ENCODE assay signal across 18 mouse cellular contexts in genomic region chr9:95801610-95802451, GRCm38 (mm10). TPM values are rescaled to one million over a fixed set of nuclear protein-coding genes. Genes with fewer than 3 reads are reported as not detected.
DNase-seq lines count a peak whose midpoint lies in the region; ATAC-seq and TF ChIP-seq lines count a peak whose summit lies in the region.
"Had no signal": no experiment of that assay in that cellular context is flagged by ENCODE, and none has a peak within 500 bp of the region (broad histone marks: within the 10 kb centered on the region; RNA-seq: fewer than 3 reads in every experiment).

No protein-coding gene starts in this region.

- WGBS in kidney, embryonic 16.5 days: 67% methylated on average over 10 of the region's 10 CpGs
- WGBS in liver, embryonic 12.5 days (ENCODE audit: insufficient replicate concordance): 28% methylated on average over 10 of the region's 10 CpGs
- WGBS in stomach, embryonic 14.5 days: 43% methylated on average over 10 of the region's 10 CpGs

- H3K27me3 ChIP-seq in kidney, embryonic 16.5 days (ENCODE audit: insufficient read depth, low read length): no peaks in the 10 kb centered on the region
- H3K27me3 ChIP-seq in MEL (ENCODE audit: control insufficient read depth in 1 of 2, insufficient read depth in 2 of 2, low read length in 2 of 2): peaks cover 0 to 2% of the 10 kb centered on the region in 2 experiments; a peak in 1 of 4 replicates
- no peaks in the 10 kb centered on the region for H3K27me3 ChIP-seq in liver, embryonic 12.5 days (replicated peaks)
- no peaks in the 10 kb centered on the region for H3K27me3 ChIP-seq in stomach, embryonic 14.5 days (ENCODE audit: control insufficient read depth, insufficient read depth, low read length)
- H3K27me3 ChIP-seq: embryonic facial prominence, embryonic 12.5 days; limb, embryonic 13.5 days; midbrain, embryonic 12.5 days had no signal

- H3K4me3 ChIP-seq in kidney, embryonic 16.5 days (ENCODE audit: low read length): no peak overlapping the region
- H3K4me3 ChIP-seq in MEL (ENCODE audit: control insufficient read depth in 1 of 2, insufficient read depth in 1 of 2, low read depth in 2 of 2, low read length in 2 of 2): no peak overlapping the region
- H3K4me3 ChIP-seq in liver, embryonic 12.5 days: no peak overlapping the region
- H3K4me3 ChIP-seq in stomach, embryonic 14.5 days (ENCODE audit: low read depth, low read length): no peak overlapping the region
- H3K4me3 ChIP-seq: embryonic facial prominence, embryonic 12.5 days; forebrain, embryonic 10.5 days; limb, embryonic 13.5 days; midbrain, embryonic 12.5 days; myocyte had no signal

- no peak for TF ChIP-seq RAD21 in MEL (IDR thresholded peaks at IDR 0.05; ENCODE audit: low read depth, low read length)

- H3K9me3 ChIP-seq in kidney, embryonic 16.5 days (ENCODE audit: low read length): no peaks in the 10 kb centered on the region
- no peaks in the 10 kb centered on the region for H3K9me3 ChIP-seq in MEL (replicated peaks; ENCODE audit: insufficient read depth, low read length)
- no peaks in the 10 kb centered on the region for H3K9me3 ChIP-seq in liver, embryonic 12.5 days (replicated peaks)
- no peaks in the 10 kb centered on the region for H3K9me3 ChIP-seq in stomach, embryonic 14.5 days (ENCODE audit: control insufficient read depth, low read depth, low read length)
- H3K9me3 ChIP-seq: embryonic facial prominence, embryonic 12.5 days; limb, embryonic 13.5 days; midbrain, embryonic 12.5 days had no signal

- no peak for TF ChIP-seq CTCF in MEL (IDR thresholded peaks at IDR 0.05 in 2 of 3, conservative IDR thresholded peaks at IDR 0.05 in 1 of 3; ENCODE audit: control insufficient read depth in 1 of 3, insufficient read depth in 1 of 3, low read depth in 2 of 3, low read length in 3 of 3, poor library complexity in 1 of 3, severe bottlenecking in 1 of 3)

- no peak for DNase-seq in kidney, postnatal 36 days
- DNase-seq in MEL (ENCODE audit: low read depth, low spot score): peak; percentile 19
- no peak for DNase-seq in kidney, postnatal 10 days
- DNase-seq in adrenal gland, adult 2 months: no peak
- DNase-seq: cerebellum, postnatal 25 days; kidney, adult 8-10 months; lung, postnatal 14 days; thymus, adult 2 months had no signal

- no peak for TF ChIP-seq EP300 in MEL (IDR thresholded peaks at IDR 0.05; ENCODE audit: low read depth in 1 of 2, low read length in 2 of 2)

- no peak overlapping the region for H3K4me2 ChIP-seq in kidney, embryonic 16.5 days (replicated peaks; ENCODE audit: low read depth, low read length)
- no peak overlapping the region for H3K4me2 ChIP-seq in liver, embryonic 12.5 days
- no peak overlapping the region for H3K4me2 ChIP-seq in stomach, embryonic 14.5 days (replicated peaks; ENCODE audit: low read depth, low read length)
- H3K4me2 ChIP-seq: embryonic facial prominence, embryonic 12.5 days; hindbrain, embryonic 14.5 days; limb, embryonic 13.5 days; midbrain, embryonic 12.5 days had no signal

- H3K79me2 ChIP-seq in MEL (ENCODE audit: control insufficient read depth, insufficient read depth, low read length, poor library complexity): no peaks in the 10 kb centered on the region

- no peaks in the 10 kb centered on the region for H3K4me1 ChIP-seq in kidney, embryonic 16.5 days (ENCODE audit: insufficient read depth, low read length)
- peaks cover 0 to 7% of the 10 kb centered on the region in 2 experiments; a peak in 1 of 4 replicates for H3K4me1 ChIP-seq in MEL (ENCODE audit: control insufficient read depth in 1 of 2, insufficient read depth in 2 of 2, low read length in 2 of 2)
- H3K4me1 ChIP-seq in liver, embryonic 12.5 days: peaks cover 8% of the 10 kb centered on the region; the same call in 1 of the 2 replicates
- peaks cover 7% of the 10 kb centered on the region; the same call in 1 of the 2 replicates for H3K4me1 ChIP-seq in stomach, embryonic 14.5 days (ENCODE audit: control insufficient read depth, insufficient read depth, low read length)
- H3K4me1 ChIP-seq: embryonic facial prominence, embryonic 12.5 days; limb, embryonic 13.5 days; midbrain, embryonic 12.5 days had no signal

- 0 out of 2 replicates have a peak, but pooled peaks have one; percentile 51 for ATAC-seq in kidney, embryonic 16.5 days (ENCODE audit: low FRiP score, low TSS enrichment)
- ATAC-seq in liver, embryonic 12.5 days: peak; percentile 68
- ATAC-seq in stomach, embryonic 14.5 days (ENCODE audit: insufficient number of reproducible peaks, insufficient read depth, low FRiP score, low read depth): peak; percentile 63; the same call in 1 of the 2 replicates
- ATAC-seq in CD4-positive, CD25-positive, alpha-beta regulatory T cell, adult 4 months: no peak

- H3K36me3 ChIP-seq in kidney, embryonic 16.5 days (ENCODE audit: insufficient read depth, low read length): no peaks in the 10 kb centered on the region
- no peaks in the 10 kb centered on the region for H3K36me3 ChIP-seq in MEL (ENCODE audit: control insufficient read depth in 1 of 2, insufficient read depth in 2 of 2, low read length in 2 of 2)
- H3K36me3 ChIP-seq in liver, embryonic 12.5 days: no peaks in the 10 kb centered on the region
- H3K36me3 ChIP-seq in stomach, embryonic 14.5 days (ENCODE audit: control insufficient read depth, insufficient read depth, low read length): no peaks in the 10 kb centered on the region
- H3K36me3 ChIP-seq: embryonic facial prominence, embryonic 12.5 days; forebrain, embryonic 10.5 days; limb, embryonic 13.5 days; midbrain, embryonic 12.5 days had no signal

- TF ChIP-seq POLR2A in MEL (IDR thresholded peaks at IDR 0.05; ENCODE audit: control insufficient read depth in 1 of 2, insufficient read depth in 1 of 2, low read depth in 1 of 2, low read length in 2 of 2, poor library complexity in 1 of 2): no peak

- no peak overlapping the region for H3K9ac ChIP-seq in kidney, embryonic 16.5 days (replicated peaks; ENCODE audit: low read length)
- H3K9ac ChIP-seq in MEL (ENCODE audit: control insufficient read depth, low read depth, low read length, poor library complexity, severe bottlenecking): no peak overlapping the region
- H3K9ac ChIP-seq in liver, embryonic 12.5 days: no peak overlapping the region
- H3K9ac ChIP-seq in stomach, embryonic 14.5 days (replicated peaks; ENCODE audit: low read depth, low read length): no peak overlapping the region
- H3K9ac ChIP-seq: embryonic facial prominence, embryonic 12.5 days; hindbrain, embryonic 14.5 days; limb, embryonic 13.5 days; midbrain, embryonic 12.5 days had no signal

- H3K27ac ChIP-seq in kidney, embryonic 16.5 days (ENCODE audit: low read length): no peak overlapping the region
- H3K27ac ChIP-seq in MEL (ENCODE audit: control insufficient read depth, low read depth, low read length): no peak overlapping the region
- no peak overlapping the region; the same call in 1 of the 2 replicates for H3K27ac ChIP-seq in liver, embryonic 12.5 days
- 0 out of 2 replicates have a peak overlapping the region, but pooled peaks have one; percentile 15 for H3K27ac ChIP-seq in stomach, embryonic 14.5 days (ENCODE audit: low read length)
- H3K27ac ChIP-seq: embryonic facial prominence, embryonic 12.5 days; forebrain, embryonic 10.5 days; hindbrain, embryonic 14.5 days; limb, embryonic 13.5 days; midbrain, embryonic 12.5 days had no signal

TF ChIP-seq in MEL, 35 proteins besides CTCF, POLR2A, EP300 and RAD21:
- no peak for TF ChIP-seq TBP (IDR thresholded peaks at IDR 0.05; ENCODE audit: low read depth, low read length)
- 0 out of 2 replicates have a peak, but pooled peaks have one; percentile 16 for TF ChIP-seq MAFK (IDR thresholded peaks at IDR 0.05; ENCODE audit: borderline replicate concordance, low read depth, low read length)

RNA-seq across cellular contexts. Expression of gene Pls1, which starts 43.3 kb away (rescaled TPM):
- polyA plus RNA-seq in kidney, embryonic 16.5 days (2015; fragmentation: Nextera tagmentation; extraction: Ambion mirVana): 22.0 and 23.4 TPM in 2 replicates
- not detected in 2 replicates for total RNA-seq in MEL (2012; rRNA removed)
- under 1 TPM in 1 of 2 experiments, not detected in 1; 0.04 TPM for polyA plus RNA-seq in MEL (2012; ENCODE audit: insufficient read depth in 1 of 2, insufficient read length in 2 of 2, low read depth in 1 of 2, low replicate concordance in 2 of 2, missing spikeins in 1 of 2)
- 9.9 and 10.7 TPM in 2 replicates for polyA plus RNA-seq in liver, embryonic 12.5 days (2016; fragmentation: Nextera tagmentation; extraction: Ambion mirVana)
- polyA plus RNA-seq in stomach, embryonic 14.5 days (2014; fragmentation: Nextera tagmentation; extraction: Ambion mirVana): 20.4 and 20.7 TPM in 2 replicates
- total RNA-seq in adrenal gland, adult 2 months (2021): 1 to 10 TPM; 4.9 to 5.5 TPM
- polyA plus RNA-seq in adrenal gland, adult 2 months (2012; rRNA removed): 0.02 TPM in 1 of 2 replicates, not detected in the other
- polyA plus RNA-seq in CD4-positive, CD25-positive, alpha-beta regulatory T cell, adult 4 months (2017; shearing (Covaris generic)): 1 to 10 TPM in 1 of 2 experiments, under 1 TPM in 1; 0.42 to 2.1 TPM
- polyA plus RNA-seq: myocyte had no signal

RNA-seq across cellular contexts. Expression of gene Trpc1, which starts 51.7 kb away (rescaled TPM):
- polyA plus RNA-seq in kidney, embryonic 16.5 days (2015; fragmentation: Nextera tagmentation; extraction: Ambion mirVana): 3.3 and 4.3 TPM in 2 replicates
- total RNA-seq in MEL (2012; rRNA removed): 0.10 and 0.15 TPM in 2 replicates
- polyA plus RNA-seq in MEL (2012; ENCODE audit: insufficient read depth in 1 of 2, insufficient read length in 2 of 2, low read depth in 1 of 2, low replicate concordance in 2 of 2, missing spikeins in 1 of 2): under 1 TPM in 1 of 2 experiments, not detected in 1; 0.50 TPM
- 0.78 and 0.86 TPM in 2 replicates for polyA plus RNA-seq in liver, embryonic 12.5 days (2016; fragmentation: Nextera tagmentation; extraction: Ambion mirVana)
- polyA plus RNA-seq in stomach, embryonic 14.5 days (2014; fragmentation: Nextera tagmentation; extraction: Ambion mirVana): 3.4 and 4.0 TPM in 2 replicates
- total RNA-seq in adrenal gland, adult 2 months (2021): 1 to 10 TPM; 3.5 to 4.1 TPM
- 3.3 and 8.7 TPM in 2 replicates for polyA plus RNA-seq in adrenal gland, adult 2 months (2012; rRNA removed)
- polyA plus RNA-seq in CD4-positive, CD25-positive, alpha-beta regulatory T cell, adult 4 months (2017; shearing (Covaris generic)): under 1 TPM; 0.36 to 0.76 TPM

RNA-seq across cellular contexts. Expression of gene Atr, which starts 55.6 kb away (rescaled TPM):
- 12.9 and 15.2 TPM in 2 replicates for polyA plus RNA-seq in kidney, embryonic 16.5 days (2015; fragmentation: Nextera tagmentation; extraction: Ambion mirVana)
- 19.6 and 19.8 TPM in 2 replicates for total RNA-seq in MEL (2012; rRNA removed)
- 10 to 100 TPM in 1 of 2 experiments, not detected in 1; 12.2 TPM for polyA plus RNA-seq in MEL (2012; ENCODE audit: insufficient read depth in 1 of 2, insufficient read length in 2 of 2, low read depth in 1 of 2, low replicate concordance in 2 of 2, missing spikeins in 1 of 2)
- polyA plus RNA-seq in liver, embryonic 12.5 days (2016; fragmentation: Nextera tagmentation; extraction: Ambion mirVana): 10.0 and 10.6 TPM in 2 replicates
- polyA plus RNA-seq in stomach, embryonic 14.5 days (2014; fragmentation: Nextera tagmentation; extraction: Ambion mirVana): 27.4 and 28.1 TPM in 2 replicates
- 10 to 100 TPM; 12.0 to 14.2 TPM for total RNA-seq in adrenal gland, adult 2 months (2021)
- polyA plus RNA-seq in adrenal gland, adult 2 months (2012; rRNA removed): 0.31 and 0.65 TPM in 2 replicates
- polyA plus RNA-seq in CD4-positive, CD25-positive, alpha-beta regulatory T cell, adult 4 months (2017; shearing (Covaris generic)): 10 to 100 TPM; 24.4 to 25.2 TPM
